Mouse (Mus musculus) erythroblast, embryonic 14.5 days (primary cell): ENCODE results near the gene Serpinb6b.

ENCODE experiments used
- GATA1 ChIP-seq: IDR thresholded peaks from 2 replicates; pipeline ENCODE4 v1.6.1; 2012; ENCODE audit warnings: low read length, inconsistent platforms, mixed read lengths
- TAL1 ChIP-seq: IDR thresholded peaks from 3 replicates; pipeline ENCODE4 v1.6.1; 2012; ENCODE audit warnings: low read length, inconsistent platforms, mixed read lengths

DNA sequence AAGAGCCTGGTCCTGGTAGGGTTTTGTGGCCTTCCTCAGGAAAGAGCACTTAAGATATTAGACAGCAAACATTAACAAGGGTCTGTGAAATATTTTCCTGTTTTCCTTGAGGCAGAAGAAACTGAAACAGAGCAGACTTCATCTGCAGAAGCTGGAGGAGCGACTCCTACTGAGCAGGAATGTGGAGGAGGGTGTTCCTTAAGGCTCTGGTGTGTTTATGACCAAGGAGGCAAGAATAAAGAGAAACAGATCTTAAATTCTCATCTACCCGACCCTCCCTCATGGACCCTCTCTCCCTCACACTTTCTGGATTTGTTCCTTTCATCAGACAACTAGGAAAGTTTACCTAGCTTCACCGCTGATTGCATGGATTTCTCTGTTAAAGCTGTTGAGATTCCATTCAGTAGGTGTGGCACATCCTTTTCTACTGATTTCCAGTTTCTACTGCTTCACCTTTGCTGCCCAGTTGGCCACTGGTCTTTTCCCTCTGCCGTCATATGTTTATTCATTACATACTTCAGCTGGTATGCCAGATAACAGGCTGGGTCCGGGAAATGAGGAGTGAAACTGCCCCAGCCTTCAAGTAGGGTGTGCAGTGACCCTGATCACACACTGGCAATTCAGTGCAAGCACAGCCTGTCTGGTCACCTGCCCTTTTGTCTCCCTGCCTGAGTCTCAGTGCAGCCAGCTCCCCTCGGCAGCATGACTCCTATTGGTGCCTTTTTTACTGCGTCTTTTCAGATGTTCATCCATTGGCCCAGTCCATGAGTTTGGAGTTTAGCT is 40.2 kb upstream of the Serpinb6b start:
- no peak for TF ChIP-seq GATA1
- no peak for TF ChIP-seq TAL1
